Mouse (Mus musculus) CD4-positive, CD25-positive, alpha-beta regulatory T cell, adult 2 months (primary cell): ENCODE results near the gene Alpl.

Source experiments
- DNase-seq: peaks from one replicate; pipeline ENCODE4 v3.0.0-alpha.2; 2012; ENCODE audit warnings: low read depth, low spot score

Gene Alpl

GRCm38 (mm10) chr4:137770901-137771612, 25.1 kb downstream of the Alpl start:
- no peak for DNase-seq

GRCm38 (mm10) chr4:137769635-137770034, 26.5 kb downstream of the Alpl start:
- no peak for DNase-seq

GRCm38 (mm10) chr4:137768831-137769230, 27.4 kb downstream of the Alpl start:
- no peak for DNase-seq

DNA sequence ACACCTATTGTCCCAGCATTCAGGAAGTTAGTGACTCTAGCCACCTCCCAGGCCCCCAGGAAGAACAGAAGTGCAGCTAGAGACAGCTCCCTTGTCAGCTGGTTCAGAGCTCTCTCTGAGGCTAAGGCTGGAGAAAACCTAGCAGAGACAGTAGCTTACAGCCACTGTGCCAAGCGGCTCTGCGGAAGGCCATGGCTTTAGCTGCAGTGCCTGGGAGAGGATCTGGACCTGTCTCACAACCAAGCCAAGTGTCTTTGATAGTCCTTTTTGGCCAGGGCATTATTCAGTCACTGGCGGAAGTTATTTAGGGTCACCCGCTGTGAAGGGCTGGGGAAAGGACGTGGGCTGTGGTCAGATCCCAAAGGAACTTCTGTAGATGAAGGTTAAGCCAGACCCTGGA, 27.8 kb downstream of the Alpl start:
- no peak for DNase-seq

DNA sequence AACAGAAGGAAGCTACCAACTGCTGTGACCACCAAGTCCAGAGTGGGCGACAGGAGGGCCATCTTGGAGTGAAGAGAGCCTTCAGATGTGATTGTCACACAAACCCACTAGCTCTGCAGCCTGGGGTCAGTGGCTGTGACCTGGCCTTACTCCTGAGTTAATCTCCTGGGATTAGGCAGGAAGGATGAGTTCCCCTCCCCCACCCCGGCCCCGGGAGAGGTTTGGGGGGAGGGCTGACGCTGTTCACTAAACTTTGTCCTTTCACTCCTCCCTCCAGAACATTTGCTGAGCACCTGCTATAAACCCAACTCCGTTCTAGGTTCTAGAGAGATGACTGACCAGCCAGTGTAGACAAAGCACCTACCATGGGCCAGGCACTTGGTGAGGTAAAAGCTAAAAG, 29.8 kb downstream of the Alpl start:
- DNase-seq, result no peak

DNA sequence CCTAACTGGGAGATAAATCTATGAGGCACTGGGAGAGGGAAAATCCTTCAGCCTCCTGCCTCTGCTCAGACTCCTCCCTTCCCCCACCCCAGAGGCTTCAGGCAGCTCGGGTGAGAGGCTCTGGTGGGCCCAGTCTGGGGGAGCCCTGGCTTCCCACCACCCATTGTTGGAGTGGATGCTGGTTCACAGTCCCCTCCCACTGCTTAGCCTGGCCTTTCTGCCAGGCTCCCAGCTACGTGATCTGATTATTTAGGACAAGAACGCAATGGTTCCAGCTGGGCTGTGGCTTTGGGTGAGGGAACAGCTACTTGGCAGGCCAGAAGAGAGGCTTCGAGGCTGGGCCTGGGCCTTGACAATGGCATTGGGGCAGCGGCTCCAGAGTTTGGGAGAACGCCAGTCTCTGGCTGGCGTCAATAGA, 30.6 kb downstream of the Alpl start:
- DNase-seq, result no peak

- no peak for DNase-seq
These were observed 31.6 kb downstream of the Alpl start for GRCm38 (mm10) chr4:137764621-137765020.

- DNase-seq, result peak; percentile 28
These were observed 32.2 kb downstream of the Alpl start for GRCm38 (mm10) chr4:137763920-137764495.

- DNase-seq, result peak; percentile 19
These were observed 33.3 kb downstream of the Alpl start for GRCm38 (mm10) chr4:137762886-137763285.

DNA sequence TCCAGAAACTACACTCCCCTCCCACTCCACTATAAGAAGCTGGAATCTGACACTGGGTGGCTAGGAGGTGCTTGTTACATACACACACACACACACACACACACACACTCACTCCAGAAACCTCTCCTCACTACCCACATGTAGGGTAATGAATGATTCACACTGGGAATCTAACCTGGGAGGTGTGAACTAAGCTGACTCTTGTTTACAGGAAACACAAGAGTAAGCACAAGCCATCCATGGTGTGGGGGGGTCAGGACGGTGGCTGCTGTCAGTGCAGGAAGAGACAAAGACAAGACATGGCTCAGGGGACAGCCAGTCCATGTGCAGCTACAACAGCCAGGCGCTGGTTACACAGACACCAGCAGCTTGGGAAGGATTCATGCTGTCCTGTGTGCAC, 41.7 kb downstream of the Alpl start:
- DNase-seq, result no peak

DNA sequence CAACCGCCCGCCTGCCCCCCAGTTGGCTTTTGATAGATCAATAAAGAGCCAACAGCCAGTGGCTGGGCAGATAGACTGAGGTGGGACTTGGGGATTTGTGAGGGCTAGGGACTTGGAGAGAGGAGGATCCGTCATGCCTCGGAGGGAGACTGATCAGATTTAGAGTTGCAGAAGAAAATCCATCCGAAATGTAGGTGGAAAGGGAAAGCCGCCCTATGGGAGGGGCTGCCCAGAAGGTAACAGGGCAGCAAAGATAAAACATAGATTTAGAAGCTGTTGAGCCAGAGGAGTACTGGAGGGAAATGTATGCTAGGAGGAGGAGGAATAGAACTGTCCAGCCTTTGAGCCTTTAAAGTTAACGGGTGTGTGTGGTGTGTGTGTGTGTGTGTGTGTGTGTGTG, 43.0 kb downstream of the Alpl start:
- DNase-seq, result no peak

- no peak for DNase-seq
These were observed 43.7 kb downstream of the Alpl start for GRCm38 (mm10) chr4:137752471-137752870.

DNA sequence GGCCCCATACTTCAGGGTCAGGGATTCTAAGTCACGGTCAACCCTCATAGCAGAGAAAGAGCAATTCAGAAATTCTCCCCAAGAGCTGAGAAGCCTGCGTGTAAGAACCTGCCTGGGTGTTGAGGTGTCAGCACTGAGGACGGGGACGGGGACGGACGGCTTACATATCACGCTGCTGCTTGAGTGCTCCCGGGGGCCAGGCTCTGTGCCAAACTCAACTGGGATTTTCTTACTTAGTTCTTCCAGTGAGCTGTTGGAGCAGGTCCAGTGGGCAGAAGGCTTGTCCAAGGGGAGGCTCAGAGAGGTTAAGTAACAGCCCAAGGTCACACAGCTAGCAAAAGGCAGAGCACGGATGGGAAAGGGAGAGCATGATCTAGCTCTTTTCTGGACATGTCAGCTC, 44.5 kb downstream of the Alpl start:
- no peak for DNase-seq

DNA sequence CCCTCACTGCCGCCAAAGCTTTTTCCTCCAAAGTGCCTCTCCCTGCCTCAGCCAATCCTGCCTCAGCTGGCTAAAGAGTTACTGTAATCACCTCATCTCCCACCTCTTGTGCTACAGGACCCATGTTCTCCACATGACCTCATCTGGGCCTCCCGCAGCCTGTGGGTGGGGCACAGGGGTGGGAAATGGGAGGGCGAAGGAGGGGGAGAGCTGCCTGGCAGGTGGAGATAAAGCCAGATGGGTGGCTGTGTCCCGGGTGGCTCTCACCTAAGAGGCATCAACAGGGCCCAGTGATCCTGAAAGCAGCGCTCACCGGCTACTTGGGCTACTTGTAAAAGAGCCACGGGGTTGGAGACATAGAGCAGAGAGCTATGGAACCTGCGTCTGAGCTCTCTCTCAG, 44.9 kb downstream of the Alpl start:
- no peak for DNase-seq

DNA sequence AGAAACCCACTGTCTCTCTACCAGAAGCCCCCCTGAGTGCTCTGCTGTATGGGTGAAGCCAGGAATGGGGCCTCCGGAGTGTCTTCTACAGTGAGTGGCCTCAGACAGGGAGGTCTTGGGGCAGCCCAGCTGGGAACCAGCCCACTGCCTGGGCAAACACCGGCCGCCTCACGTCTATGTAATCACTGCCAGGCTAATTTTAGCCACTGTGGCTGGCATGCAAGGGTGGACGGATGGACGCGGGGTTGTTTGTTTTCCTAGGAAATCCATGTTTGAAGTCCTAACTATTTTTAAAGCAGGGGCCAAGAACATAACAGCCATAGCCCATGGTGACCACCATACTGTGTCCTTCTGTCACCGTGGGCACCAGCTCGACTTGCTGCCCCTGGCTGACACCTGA, 46.1 kb downstream of the Alpl start:
- no peak for DNase-seq

DNA sequence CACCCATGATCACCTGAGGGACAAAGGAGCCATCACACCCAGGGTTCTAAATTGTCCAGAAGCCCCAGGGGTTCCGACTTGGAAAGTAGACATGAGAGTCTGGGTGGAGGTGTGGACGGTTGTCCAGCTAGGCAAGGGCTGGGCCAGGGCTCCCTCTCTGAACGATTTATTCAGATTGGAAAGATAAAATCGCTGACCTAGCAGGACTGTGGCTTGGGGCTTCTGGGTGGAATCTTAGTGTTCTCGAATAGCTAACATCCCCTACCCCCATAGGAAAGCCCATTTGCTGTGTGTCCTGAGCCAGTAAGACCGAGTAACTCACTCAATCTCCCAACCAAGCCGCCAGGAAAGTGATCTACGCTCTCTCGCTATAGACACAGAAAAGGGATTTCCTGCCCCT, 46.5 kb downstream of the Alpl start:
- no peak for DNase-seq

DNA sequence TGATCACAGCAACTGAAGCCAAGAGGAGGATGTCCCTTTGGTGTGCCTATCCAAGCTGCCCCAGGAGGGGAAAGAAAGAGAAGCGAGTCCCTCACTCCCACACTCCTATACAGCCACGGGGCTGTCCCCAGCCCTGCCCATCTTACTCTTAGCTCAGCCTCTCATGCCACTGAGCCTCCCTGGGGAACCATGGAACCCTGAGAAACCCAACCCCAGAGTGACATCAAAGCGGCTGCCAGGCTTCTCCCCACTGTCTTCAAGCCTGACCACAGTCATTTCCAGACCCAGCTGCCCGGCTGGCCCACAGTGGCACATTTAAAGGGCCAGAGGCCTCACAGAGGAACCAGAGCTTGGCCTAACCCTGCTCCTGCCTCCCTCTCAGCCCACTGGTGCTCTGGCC, 47.5 kb downstream of the Alpl start:
- no peak for DNase-seq

- DNase-seq, result no peak
These were observed 48.6 kb downstream of the Alpl start for GRCm38 (mm10) chr4:137747590-137747989.

DNA sequence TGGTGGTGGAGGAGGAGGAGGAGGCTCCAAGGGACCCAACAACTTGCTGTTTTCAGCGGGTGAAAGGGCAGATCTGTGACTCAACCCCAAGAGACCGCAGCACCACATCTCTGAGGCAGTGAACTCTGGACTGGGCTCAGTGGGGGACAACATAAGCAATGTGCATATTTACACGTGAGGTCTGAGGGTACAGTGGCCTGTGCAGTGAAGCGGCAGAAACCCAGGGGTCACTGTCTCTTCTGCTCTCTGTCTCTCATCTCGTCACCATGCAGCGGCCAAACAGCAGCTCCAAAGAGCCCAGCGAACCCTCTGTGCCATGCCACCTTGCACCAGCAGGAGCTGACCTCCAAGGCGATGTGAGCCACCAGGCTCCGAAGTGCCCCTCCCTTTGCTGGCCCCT, 49.1 kb downstream of the Alpl start:
- no peak for DNase-seq

GRCm38 (mm10) chr4:137744433-137744918, 51.7 kb downstream of the Alpl start:
- peak; percentile 37 for DNase-seq

GRCm38 (mm10) chr4:137743791-137744190, 52.4 kb downstream of the Alpl start:
- no peak for DNase-seq

- no peak for DNase-seq
These were observed 55.8 kb downstream of the Alpl start for GRCm38 (mm10) chr4:137740350-137740749.

- peak; percentile 59 for DNase-seq
These were observed 56.8 kb downstream of the Alpl start for GRCm38 (mm10) chr4:137739151-137739923.
